Mouse (Mus musculus): ENCODE results near the gene Ralgds.

Ralgds gene

DNA sequence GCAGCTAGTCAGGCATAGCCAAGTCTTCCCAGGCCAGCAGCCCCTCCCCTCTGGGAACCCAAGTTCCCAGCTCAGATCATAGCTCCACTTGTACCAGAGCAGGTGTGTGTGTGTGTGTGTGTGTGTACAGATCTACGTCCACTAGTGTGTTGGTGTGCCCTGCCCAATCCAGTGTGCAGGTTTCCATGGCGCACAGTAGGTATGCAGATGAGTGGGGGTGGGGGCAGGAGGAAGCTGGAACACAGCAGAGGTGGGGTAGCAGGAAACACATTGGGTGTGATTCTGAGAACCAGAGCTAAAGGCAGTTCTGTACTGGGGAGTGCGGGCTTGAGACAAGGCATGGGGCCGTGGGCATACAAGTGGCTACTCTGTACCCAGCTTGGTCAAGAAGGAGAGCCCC lies 51.5 kb downstream of the Ralgds start:
- no peak for DNase-seq (ENCODE audit: low spot score)

DNA sequence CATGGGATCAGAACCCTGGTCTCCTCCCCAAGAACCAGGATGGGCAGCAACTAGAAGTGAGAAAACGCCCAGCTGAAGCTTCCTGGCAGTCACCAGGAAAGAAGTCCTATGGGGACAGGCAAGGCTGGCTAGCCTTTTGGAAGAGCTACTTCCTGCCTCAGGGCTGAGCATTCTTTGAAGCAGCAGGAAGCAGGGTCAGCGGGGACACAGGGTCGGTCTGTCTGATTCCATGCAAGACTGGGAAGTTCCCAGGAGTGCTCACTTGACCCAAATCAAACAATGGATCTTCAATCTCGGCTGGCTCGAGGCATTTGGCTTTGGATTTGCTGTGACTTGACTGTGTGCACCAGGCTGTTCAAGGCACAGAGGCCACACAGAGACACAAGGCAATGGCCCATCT lies 53.6 kb downstream of the Ralgds start:
- DNase-seq (ENCODE audit: low spot score) = no peak

DNA sequence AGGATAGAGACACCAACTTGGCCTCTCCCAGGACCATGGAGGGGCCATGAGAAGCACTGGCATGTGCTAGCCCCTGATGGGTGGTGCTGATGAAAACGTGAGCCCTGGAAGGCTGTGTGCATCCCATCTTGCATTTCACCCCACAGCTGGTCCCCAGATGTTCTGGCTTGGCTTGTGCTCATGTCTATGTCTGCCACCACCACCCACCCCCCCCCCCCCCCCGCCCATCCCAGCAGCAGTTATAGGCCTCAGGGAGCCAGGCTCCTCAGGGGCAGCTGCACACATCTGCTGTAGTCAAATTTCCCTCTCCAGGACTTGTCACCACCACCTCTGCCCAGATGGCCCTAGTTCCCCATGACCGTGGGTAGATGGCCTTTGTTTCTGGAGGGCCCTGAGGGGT lies 57.0 kb downstream of the Ralgds start:
- DNase-seq (ENCODE audit: low spot score) = no peak

DNA sequence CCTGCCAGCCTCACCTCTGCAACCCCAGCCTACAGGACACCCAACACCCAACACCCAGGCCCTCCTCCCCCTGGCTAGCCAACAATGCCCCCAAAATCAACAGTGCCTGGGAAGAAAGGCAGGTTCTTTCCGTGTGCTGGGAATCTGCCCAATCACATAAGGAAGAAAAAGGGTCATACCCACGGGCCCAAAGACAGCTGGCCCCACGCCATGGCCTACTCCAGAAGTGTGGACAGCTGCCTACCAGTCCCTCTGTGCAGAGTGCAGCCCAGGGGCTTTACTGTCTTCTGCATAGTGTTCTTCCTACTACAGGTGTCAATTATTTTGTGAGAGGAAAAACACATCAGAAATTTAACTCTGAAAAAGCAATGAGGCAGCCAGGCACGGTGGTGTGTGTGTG lies 62.4 kb downstream of the Ralgds start:
- no peak for DNase-seq (ENCODE audit: low spot score)

DNA sequence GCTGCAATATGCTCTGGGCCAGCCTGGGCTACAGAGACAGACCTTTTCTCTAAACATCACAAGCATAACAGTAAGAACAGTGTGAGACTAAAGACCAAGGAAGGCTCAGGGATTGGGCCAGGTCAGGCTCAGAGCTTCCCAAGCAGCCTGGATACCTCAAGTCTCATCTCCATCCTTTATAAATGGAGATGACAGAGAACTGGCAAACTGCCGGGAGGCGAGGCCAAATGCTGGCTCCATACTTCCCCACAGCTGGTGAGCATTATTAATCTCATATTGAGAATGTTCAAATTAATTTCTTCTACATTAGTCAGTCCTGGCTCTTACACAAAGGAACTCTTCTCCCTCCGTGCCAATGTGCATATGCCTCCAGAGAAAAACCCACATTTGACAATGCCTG lies 63.9 kb downstream of the Ralgds start:
- DNase-seq (ENCODE audit: low spot score) = no peak

DNA sequence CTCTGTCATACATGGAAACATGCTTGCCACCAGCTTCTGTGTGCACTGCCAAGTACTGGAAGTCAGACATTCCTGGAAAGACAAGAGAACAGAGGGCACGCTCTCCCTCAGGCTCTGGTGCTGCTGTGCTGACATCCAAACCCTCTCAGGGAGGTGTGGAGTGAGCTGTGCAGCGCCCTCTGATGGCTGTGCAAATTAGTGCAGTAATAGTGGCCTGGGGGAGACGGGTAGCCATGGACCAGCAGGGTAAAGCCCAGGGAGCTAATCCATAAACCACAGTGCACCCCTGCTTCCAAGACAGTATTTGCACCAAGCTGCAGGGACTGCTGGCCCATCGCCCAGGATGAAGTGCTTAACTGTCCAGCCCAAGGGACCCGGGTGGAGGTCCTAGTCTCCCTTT lies 65.1 kb downstream of the Ralgds start:
- peak; percentile 19 for DNase-seq (ENCODE audit: low spot score)

DNA sequence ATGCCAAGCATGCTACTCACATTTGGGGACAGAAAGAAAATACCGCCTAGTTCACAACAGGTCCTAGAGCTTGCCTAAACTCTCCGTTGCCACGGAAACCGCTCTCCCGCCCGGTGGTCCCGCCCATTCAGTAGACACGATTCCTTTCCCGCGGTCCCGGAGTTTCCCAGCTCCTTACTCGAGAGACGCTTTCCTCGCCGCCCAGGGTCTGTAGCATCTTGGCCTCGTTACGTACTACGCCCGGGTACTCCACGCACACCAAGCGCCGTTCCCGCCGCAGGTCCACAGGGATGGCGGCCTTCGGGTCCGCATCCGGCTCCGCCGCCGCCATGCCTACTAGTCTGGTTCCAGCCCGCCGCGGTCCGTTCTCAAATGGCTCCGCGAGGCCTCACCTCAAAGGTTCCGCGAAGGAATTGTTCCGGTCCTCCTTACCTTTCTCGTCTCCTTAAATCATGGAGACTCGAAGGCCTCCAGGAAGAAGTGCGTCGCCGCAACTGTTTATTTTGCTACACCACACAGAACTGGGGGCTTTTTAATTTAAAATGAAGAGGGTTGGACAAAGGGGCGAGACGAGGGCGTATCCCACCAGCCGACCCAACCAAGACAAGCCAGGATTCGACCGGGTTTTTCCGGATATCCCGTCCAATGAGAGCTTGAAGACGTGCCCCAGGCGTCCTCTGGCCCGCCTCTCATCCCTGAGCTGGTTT lies 69.9 kb downstream of the Ralgds start:
- DNase-seq (ENCODE audit: low spot score) = peak; percentile 88

DNA sequence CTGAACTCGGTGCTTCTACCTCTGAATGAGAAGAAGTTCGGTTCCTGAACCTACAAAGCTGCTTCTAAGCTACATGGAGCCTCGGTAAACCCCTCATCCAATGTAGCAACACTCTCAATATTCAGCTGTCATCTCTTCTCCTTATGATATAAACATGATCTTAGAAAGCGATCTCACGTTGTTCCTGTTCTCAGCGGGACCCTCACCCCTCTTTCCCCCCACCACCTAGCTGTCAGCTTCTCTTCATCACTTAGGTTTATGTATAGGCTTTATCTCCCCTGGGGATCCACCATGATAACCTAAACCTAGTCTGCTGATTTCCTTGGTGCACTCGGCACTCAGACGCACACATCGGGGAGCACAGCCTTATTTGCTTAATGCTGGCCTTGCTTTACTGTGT lies 70.7 kb downstream of the Ralgds start, which contains the start of gene Gtf3c5:
Gene Gtf3c5 (minus strand): TSS at position 101 of the 400 bp plus-strand sequence.
- no peak for DNase-seq (ENCODE audit: low spot score)

DNA sequence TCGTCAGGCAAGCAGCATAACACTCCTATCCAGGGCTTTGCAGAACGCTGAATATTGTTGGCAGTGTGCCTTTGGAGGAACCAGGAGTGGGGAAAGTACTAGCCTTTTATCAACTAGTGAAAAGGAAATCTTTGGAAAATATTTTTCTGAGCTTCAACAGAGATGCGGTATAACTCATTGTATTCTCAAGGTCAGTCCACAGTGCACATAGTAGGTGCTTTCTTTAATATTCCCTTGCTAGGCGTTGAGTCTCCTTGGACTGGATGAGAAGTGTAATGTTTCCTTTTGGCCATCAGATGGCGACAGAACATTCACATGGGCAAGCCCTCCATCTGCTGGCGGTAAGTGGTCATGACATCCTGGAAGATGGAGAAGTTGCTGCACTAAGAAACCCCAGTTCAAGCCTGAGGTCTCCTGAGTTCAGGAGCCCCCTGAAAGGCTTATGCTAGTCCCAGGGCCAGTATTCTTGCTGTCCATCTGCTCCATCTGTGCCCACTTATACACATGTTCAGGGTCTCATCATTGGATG lies 72.2 kb downstream of the Ralgds start:
- peak; percentile 69 for DNase-seq (ENCODE audit: low spot score)

DNA sequence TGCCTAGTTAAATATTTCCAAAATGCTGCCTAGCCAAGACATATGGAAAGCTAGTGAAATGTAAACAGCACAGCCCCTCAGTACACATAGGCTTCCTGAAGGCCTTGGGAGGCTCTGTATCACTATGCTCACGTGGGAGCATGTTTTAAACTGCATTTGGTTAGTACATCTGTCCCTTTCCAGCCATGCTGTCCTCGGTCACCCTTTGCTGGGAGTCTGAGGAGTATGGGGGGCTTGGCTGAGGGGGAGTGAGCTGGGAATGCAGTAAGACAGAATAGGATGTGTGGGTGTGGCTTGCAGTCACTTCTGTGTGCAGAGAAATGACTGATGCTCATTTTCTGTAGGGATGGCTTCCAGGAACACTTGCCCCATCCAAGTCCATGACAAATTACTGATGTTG lies 72.8 kb downstream of the Ralgds start:
- DNase-seq (ENCODE audit: low spot score) = no peak

DNA sequence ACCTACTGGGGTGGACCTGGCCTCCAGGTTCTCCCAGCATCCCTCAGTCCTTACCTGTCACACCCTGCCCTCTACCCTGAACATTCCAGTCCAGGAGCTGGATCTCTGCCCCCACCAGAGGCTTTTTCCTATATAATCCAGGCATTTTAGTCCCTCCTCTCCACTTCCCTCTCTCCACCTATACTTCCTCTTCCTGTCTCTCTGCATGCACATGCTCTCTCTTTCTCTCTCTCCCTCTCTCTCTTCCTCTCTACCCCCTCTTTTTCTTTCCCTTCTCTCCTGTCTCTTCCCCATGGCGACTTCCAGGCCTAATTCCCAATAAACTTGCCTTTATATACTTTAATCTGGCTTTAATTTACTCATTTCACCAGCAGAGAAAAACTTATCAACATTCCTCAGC lies 75.6 kb downstream of the Ralgds start:
- DNase-seq (ENCODE audit: low spot score) = no peak

DNA sequence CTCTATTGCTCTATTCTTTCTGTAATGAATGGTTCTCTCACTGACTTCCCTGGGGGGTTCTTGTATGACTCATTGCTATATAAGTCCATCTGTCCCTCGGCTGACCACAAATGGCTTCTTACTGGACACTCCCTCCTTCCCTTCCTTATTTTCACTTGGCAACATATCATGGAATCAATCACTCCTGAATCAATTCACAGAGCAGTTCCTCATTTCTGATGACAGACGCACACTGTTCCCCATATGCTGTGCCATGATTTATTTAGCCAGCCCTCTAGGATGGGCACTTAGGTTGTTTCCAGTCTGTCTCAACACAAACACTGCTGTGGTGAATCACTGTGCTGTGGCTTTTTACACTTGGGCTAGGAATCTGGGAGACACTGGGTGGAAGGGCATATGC lies 78.6 kb downstream of the Ralgds start:
- no peak for DNase-seq (ENCODE audit: low spot score)

DNA sequence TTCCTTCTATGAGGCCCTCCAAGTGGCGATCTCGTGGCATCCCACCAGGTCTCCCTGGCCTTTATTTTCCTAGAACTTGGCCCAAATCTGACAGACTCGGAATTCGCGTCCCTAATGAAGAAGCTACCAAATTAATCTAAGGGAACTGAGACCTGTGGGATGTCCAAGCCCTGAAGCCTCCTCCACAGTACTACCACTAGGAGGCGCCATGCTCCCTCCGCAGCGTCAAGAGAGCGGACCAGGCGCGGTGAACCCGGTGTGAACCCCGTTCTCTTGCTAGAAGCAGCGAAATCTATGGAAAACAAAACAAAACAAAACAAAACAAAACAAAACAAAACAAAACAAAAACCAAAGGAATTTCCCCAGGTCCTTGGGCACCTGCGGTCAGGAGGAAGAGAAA lies 79.9 kb downstream of the Ralgds start:
- peak; percentile 68 for DNase-seq (ENCODE audit: low spot score)

DNA sequence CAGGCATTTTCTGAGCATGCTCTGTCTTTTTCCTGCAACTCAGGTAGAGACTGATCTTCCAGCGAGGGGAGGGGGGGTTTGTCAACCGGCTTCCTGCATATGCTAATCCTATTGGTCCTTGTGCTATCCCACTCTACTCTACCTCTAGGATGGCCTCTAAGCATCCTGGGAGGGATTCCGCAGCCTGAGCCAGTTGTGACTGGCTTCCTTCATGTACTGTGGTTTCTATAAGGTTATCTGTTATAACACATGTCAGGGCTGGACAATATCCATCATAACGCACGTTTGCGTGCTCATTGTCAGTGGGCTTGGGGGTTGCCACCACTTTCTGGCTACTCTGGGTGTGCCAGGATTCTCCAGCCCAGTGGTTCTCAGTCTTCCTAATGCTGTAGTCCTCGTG lies 83.1 kb downstream of the Ralgds start:
- no peak for DNase-seq (ENCODE audit: low spot score)

DNA sequence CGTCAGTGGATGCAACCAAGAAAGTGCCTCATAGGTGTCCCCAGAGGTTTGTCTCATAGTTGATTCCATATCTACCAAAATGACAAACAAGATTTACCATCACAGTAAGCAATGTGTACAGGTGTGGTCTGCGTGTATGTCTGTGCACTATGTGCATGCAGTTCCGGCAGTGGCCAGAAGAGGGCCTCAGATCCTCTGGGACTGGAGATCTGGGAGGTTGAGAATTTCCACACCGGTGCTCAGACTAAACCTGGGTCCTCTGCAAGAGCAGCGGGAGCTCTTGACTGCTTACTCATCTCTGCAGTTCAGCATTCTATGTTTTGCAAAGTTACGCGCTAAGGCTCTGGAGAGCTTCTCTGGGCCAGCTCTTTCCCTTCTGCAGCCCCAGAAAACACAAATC lies 84.1 kb downstream of the Ralgds start:
- peak; percentile 72 for DNase-seq (ENCODE audit: low spot score)

DNA sequence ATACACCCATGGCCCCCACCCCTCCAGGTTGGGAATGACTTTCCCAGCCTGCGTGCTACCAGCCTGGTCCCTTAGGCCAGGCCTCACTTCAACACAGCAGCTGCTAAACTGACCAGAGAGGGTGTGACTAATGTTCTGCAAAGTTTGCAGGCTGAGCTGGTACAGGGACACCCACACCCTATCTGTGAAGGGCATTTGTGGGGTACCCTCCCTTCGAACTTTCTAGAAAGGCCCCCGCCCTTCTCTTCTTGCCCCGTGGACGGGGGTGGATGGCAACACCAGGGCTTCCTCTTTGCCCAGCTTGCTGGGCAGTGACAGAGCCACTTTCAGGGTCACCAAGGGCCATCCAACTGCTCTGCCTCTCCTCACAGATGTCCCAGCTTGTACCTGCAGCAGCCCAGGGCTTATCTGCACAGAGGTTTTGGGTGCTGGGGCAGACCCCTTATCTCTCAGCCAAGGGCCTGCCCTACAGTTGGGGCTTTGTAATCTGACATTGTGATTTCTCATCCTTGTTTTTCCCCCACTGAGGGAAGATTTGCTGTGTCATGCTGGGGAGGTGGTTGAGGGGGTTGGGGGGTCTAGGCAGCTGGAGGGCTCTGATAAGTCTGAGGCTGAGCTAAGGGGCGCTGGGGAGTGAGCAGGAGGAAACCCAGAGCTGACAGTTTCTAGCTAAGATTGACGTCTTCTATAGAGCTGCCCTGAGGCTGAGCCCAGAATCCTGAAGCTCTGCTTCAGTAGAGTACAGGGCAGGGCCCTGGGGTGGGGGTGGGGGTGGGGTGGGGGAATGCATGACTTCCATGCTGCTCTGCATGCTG lies 85.0 kb downstream of the Ralgds start:
- peak; percentile 52 for DNase-seq (ENCODE audit: low spot score)

DNA sequence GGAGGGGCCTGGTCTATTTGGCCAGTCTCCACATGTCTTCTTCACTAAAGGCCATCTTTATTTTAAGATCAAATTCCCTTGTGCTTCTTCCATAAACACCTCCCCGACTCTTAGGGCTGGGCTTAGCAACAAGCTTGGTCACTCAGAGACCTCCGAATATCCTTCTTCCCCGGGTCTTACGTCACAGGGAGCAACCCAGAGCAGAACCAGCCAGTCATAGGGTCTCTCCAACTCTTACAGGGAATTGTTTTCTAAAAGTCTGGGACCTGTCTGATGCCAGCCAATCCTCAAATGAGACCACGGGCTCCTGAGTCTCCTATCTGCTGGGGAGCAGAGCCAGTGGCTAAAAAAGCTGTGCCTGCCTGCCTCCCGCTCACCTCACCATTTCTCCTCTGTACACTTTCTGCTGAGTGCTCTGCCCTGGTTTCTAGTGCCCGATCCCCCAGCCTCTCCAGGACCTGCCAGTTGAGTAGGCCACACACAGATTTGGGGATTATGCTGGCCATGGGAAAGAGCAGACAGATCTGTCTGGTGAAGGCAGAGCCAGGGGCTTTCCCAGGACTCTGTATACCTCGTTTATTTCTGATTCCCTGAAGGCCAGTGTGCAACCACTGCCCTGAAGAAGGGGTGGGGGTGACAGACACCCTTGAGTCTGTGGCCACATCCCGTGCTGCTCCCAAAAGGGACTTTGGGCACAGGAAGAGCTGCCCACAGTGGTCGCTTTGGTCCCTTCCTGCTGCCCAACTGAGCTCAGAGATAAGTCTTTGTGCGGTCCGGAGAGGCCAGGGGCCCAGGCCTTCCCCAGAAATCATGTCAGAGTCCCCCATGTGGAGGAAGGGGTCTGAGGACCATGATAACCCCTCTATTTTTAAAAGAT lies 86.0 kb downstream of the Ralgds start:
- no peak for DNase-seq (ENCODE audit: low spot score)

DNA sequence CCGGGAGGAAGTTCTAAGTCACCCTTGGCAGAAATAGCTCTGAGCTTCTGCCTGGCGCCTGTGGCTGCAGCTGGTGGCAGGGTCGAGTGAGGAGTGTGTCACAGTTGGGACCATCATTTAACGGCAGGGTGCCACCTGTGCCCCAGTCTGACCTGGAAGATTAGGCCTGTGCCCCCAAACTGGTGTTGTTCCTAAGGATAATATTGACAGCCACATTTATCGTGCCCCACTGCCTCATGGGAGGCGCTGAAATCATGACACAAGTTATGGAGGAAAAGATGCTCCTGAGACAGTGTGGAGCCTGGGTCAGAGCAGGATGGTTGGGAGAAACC lies 86.6 kb downstream of the Ralgds start:
- no peak for DNase-seq (ENCODE audit: low spot score)

DNA sequence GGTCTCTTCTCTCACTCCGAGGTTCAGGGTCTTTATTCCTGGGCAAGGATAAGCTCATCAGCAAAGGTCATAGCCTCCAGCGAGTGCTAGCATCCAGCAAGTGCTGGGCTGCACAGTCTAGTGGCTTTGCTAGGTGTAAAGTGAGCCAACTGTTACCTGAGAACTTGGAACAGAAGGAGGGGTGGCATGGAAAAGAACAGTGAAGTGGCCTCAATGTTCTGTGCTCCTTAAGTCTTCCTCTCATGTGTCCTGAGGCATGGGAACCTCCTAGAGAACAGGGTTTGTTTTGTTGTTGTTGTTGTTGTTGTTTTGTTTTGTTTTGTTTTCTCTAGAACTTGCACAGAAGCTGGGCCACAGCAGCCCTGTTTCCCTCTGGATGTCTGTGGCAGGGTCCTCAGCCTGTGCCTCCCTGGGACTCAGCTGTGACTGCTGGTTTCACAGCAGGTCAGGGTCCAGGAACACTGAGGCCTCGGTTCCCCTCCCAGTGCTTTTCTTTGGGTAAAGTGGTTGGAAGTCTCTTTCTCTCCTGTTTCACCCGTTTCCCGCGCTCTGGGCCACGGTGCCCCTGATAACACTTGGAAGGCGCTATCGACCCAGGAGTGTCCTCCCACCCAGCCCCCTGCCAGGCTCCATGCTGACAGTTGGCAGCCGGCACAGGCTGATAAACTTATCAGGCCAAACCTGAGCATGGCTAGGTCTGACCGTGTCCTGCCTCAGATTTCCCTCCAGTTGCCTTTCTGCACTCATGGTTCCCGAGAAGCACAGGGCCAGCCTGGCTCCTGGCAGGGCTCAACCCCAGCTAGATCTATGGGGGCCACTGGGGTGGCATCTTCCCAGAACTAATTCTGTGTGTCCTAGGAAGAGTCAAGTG lies 89.0 kb downstream of the Ralgds start:
- DNase-seq (ENCODE audit: low spot score) = peak; percentile 73
